Mouse (Mus musculus): ENCODE results near the gene Crip1. TPM values are rescaled to one million over a fixed set of nuclear protein-coding genes. Genes with fewer than 3 reads are reported as not detected.

Gene Crip1
- polyA plus RNA-seq, 1 experiment from 2014 or later, result 181 TPM

DNA sequence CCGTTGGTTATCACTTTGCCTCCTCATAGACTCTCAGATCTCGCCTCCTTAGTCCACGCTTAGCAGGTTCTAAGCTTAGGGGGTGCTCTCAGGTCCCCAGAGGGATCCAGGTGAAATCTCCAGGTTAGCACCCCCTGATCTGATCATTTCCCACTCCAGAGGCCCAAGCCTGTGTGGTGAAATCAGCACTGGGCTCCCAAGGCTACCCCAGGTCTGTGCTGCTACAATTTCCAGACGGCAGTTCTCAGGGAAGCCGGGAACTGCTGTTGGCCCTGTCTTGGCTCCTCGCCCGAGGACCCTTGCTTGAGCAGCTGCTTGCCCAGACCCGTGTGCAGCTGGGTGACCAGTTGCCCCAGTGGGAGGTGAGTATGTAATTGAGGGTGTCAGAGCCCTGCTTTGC, 10.9 kb downstream of the Crip1 start:
- Histone ChIP-seq H3K4me1 (ENCODE audit: insufficient read depth) (peaks cover 26% of the 10 kb centered on the region), H3K9me3 (ENCODE audit: low read length) (no peaks in the 10 kb centered on the region), H3K4me3 (ENCODE audit: low read depth, low read length) (peak overlapping the region; percentile 79), H3K36me3 (replicated peaks; ENCODE audit: insufficient read depth, low read length) (no peaks in the 10 kb centered on the region), H3K4me2 (ENCODE audit: low read depth, low read length) (peak overlapping the region; percentile 96), H3K27ac (ENCODE audit: low read depth) (no peak overlapping the region), H3K9ac (replicated peaks) (peak overlapping the region; percentile 76), H3K27me3 (ENCODE audit: insufficient read depth, low read length) (0 out of 2 replicates have a peak, but pooled peaks cover 1% of the 10 kb centered on the region)
- DNase-seq, result peak; percentile 24
- no peak for ATAC-seq
- WGBS (ENCODE audit: insufficient replicate concordance), result 52% methylated on average over 8 of the region's 8 CpGs
- TF ChIP-seq EP300 (IDR thresholded peaks at IDR 0.05; ENCODE audit: low read depth) (no peak), CTCF (IDR thresholded peaks at IDR 0.05; ENCODE audit: low read depth) (no peak)

DNA sequence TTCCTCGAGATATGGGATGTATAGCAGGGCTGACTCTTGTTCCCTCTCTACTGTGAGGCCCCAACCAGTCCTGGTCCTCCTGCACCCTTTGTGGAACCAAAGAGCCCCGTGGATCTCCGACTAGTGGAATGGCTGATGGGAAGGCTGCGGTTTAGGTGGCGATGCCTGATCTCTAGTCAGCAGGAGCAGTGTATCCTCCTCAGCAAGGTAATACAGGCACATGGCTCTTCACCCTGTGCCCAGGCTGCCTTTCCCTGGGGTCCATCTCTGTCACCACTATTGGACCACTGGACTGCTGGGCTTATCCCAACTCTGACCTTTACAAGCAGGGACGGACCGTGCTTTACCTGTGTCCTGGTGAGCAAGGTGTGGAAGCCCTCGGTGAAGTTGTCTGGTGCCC, 11.4 kb downstream of the Crip1 start:
- no peak for DNase-seq
- Histone ChIP-seq H3K4me1 (ENCODE audit: insufficient read depth) (peaks cover 21% of the 10 kb centered on the region), H3K36me3 (replicated peaks; ENCODE audit: insufficient read depth, low read length) (no peaks in the 10 kb centered on the region), H3K4me2 (ENCODE audit: low read depth, low read length) (peak overlapping the region; percentile 96; the same call in 1 of the 2 replicates), H3K4me3 (ENCODE audit: low read depth, low read length) (no peak overlapping the region), H3K27ac (ENCODE audit: low read depth) (no peak overlapping the region), H3K9ac (replicated peaks) (no peak overlapping the region), H3K9me3 (ENCODE audit: low read length) (no peaks in the 10 kb centered on the region), H3K27me3 (ENCODE audit: insufficient read depth, low read length) (no peaks in the 10 kb centered on the region)
- WGBS (ENCODE audit: insufficient replicate concordance), result 90% methylated on average over 8 of the region's 8 CpGs
- ATAC-seq, result no peak
- no peak for TF ChIP-seq CTCF (IDR thresholded peaks at IDR 0.05; ENCODE audit: low read depth)

DNA sequence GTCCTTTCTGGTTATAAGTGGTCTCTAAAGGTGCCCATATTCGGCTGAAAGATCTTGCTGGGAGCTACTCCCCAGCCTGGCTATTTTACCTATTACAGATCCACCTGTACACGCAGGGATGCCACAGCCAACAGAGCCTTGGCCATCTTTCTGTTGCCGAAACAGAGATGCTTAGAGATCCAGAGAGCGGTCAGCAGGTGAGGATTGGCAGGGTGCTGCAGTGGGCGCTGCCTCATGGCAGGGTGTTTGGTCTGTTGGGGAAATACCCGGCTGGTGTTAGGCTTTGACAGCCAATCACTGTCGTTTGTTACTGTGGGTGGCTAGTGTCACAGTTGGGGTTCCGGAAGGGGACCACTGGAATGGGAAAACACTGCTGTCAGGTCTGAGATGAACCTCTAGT, 11.9 kb downstream of the Crip1 start:
- H3K27ac ChIP-seq (ENCODE audit: low read depth), result no peak overlapping the region
- WGBS (ENCODE audit: insufficient replicate concordance), result 89% methylated on average over 8 of the region's 8 CpGs
- no peaks in the 10 kb centered on the region for H3K9me3 ChIP-seq (ENCODE audit: low read length)
- no peak overlapping the region for H3K9ac ChIP-seq (replicated peaks)
- no peaks in the 10 kb centered on the region for H3K36me3 ChIP-seq (replicated peaks; ENCODE audit: insufficient read depth, low read length)
- ATAC-seq (no peak), DNase-seq (no peak)
- H3K4me1 ChIP-seq (ENCODE audit: insufficient read depth), result peaks cover 20% of the 10 kb centered on the region
- H3K27me3 ChIP-seq (ENCODE audit: insufficient read depth, low read length), result no peaks in the 10 kb centered on the region
- no peak overlapping the region for H3K4me2 ChIP-seq (ENCODE audit: low read depth, low read length)
- H3K4me3 ChIP-seq (ENCODE audit: low read depth, low read length), result no peak overlapping the region
- TF ChIP-seq CTCF (IDR thresholded peaks at IDR 0.05; ENCODE audit: low read depth) (no peak), EP300 (IDR thresholded peaks at IDR 0.05; ENCODE audit: low read depth) (no peak)

DNA sequence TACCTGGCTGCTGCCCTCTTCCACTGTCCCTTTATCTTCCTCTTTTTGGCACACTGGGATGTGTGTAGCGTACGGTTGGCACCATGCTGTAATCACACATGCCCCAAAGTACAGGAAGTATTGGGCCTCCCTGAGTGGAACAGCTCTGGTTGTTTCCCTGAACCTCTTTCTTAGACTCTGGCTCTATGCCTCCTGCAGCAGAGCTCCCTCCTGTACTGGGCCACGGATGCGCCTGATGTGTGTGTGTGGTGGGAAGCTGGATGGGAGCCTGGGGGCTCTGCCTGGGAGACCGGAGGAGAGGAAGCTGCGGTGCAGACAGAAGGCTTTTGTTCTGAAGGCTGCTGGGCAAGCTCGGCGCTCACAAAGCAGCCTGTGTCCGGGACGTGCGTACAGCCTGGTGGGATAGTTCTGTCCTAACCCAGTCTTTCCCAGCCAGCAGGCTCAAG, 17.5 kb downstream of the Crip1 start:
- Histone ChIP-seq H3K27ac (ENCODE audit: low read depth) (no peak overlapping the region), H3K4me1 (ENCODE audit: insufficient read depth) (peaks cover 5% of the 10 kb centered on the region; the same call in 1 of the 2 replicates), H3K36me3 (replicated peaks; ENCODE audit: insufficient read depth, low read length) (0 out of 2 replicates have a peak, but pooled peaks cover 6% of the 10 kb centered on the region), H3K9ac (replicated peaks) (no peak overlapping the region), H3K4me3 (ENCODE audit: low read depth, low read length) (no peak overlapping the region), H3K27me3 (ENCODE audit: insufficient read depth, low read length) (no peaks in the 10 kb centered on the region), H3K9me3 (ENCODE audit: low read length) (no peaks in the 10 kb centered on the region), H3K4me2 (ENCODE audit: low read depth, low read length) (no peak overlapping the region)
- TF ChIP-seq CTCF (IDR thresholded peaks at IDR 0.05; ENCODE audit: low read depth) (no peak), EP300 (IDR thresholded peaks at IDR 0.05; ENCODE audit: low read depth) (no peak)
- WGBS (ENCODE audit: insufficient replicate concordance), result 77% methylated on average over 11 of the region's 11 CpGs
- DNase-seq, result no peak
- ATAC-seq, result no peak

DNA sequence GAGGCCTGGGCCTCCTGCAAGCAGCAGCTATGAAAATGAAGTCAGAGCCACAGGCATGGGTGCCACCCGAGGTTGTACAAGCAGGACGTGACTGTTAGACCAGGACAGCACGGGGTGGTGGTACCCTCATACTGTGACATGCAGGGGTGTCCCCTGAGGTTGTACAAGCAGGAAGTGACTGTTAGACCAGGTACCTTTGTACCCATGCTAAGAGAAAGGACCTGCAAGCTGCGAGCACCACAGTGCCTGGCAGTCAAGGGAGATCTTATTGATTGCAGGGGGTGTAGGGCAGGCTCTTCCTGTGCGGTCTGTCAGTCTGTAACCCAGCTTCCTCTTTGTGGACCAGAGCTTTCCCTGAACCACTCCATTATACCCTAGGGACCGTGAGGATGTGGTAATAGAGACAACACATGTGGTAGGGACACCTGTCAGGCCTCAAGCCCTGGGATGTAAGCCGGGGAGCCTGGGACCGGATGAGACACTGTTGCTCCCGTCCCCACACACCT, 22.0 kb downstream of the Crip1 start:
- H3K4me1 ChIP-seq (ENCODE audit: insufficient read depth), result peaks cover 7% of the 10 kb centered on the region; the same call in 1 of the 2 replicates
- H3K27me3 ChIP-seq (ENCODE audit: insufficient read depth, low read length), result no peaks in the 10 kb centered on the region
- DNase-seq (peak; percentile 43), ATAC-seq (peak; percentile 82)
- 0 out of 2 replicates have a peak, but pooled peaks cover 6% of the 10 kb centered on the region for H3K36me3 ChIP-seq (replicated peaks; ENCODE audit: insufficient read depth, low read length)
- TF ChIP-seq CTCF (IDR thresholded peaks at IDR 0.05; ENCODE audit: low read depth) (no peak), EP300 (IDR thresholded peaks at IDR 0.05; ENCODE audit: low read depth) (no peak)
- H3K4me3 ChIP-seq (ENCODE audit: low read depth, low read length), result no peak overlapping the region
- 29% methylated on average over 9 of the region's 9 CpGs for WGBS (ENCODE audit: insufficient replicate concordance)
- H3K9ac ChIP-seq (replicated peaks), result no peak overlapping the region
- peak overlapping the region; percentile 42 for H3K4me2 ChIP-seq (ENCODE audit: low read depth, low read length)
- H3K27ac ChIP-seq (ENCODE audit: low read depth), result peak overlapping the region; percentile 51
- H3K9me3 ChIP-seq (ENCODE audit: low read length), result no peaks in the 10 kb centered on the region

DNA sequence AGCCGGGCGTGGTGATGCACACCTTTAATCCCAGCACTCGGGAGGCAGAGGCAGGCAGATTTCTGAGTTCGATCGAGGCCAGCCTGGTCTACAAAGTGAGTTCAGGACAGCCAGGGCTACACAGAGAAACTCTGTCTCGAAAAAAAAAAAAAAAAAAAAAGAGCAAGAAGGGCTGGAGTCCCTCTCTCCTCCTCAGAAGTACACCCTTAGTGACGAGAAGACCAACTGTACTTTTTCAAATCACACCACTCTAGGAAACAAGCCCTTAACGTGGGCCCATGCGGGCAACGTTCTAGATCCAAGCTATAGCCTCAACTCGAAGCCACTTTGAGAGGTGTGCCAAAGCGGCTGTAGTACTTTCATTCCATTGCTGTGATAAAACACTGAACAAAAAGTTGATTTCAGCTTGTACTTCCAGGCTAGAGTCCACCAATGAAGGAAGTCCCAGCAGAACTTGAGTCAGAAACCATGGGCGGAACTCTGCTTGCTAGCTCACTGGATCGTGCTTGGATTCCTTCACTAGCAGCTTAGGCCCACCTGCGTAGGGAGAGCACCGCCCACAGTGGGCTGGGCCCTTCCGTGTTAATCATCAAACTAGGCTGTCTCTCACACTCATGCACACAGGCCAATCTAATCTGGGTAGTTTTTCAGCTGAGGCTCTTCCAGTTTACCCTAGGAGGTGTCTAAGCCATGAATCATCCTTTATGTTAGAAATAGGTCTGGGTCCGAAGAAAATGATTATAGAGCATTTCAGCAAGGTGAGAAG, 31.0 kb downstream of the Crip1 start:
- no peaks in the 10 kb centered on the region for H3K9me3 ChIP-seq (ENCODE audit: low read length)
- H3K27ac ChIP-seq (ENCODE audit: low read depth), result no peak overlapping the region
- no peak overlapping the region for H3K4me3 ChIP-seq (ENCODE audit: low read depth, low read length)
- no peaks in the 10 kb centered on the region for H3K4me1 ChIP-seq (ENCODE audit: insufficient read depth)
- ATAC-seq (no peak), DNase-seq (no peak)
- no peak overlapping the region for H3K9ac ChIP-seq (replicated peaks)
- TF ChIP-seq EP300 (IDR thresholded peaks at IDR 0.05; ENCODE audit: low read depth) (no peak), CTCF (IDR thresholded peaks at IDR 0.05; ENCODE audit: low read depth) (no peak)
- H3K27me3 ChIP-seq (ENCODE audit: insufficient read depth, low read length), result no peaks in the 10 kb centered on the region
- no peaks in the 10 kb centered on the region for H3K36me3 ChIP-seq (replicated peaks; ENCODE audit: insufficient read depth, low read length)
- H3K4me2 ChIP-seq (ENCODE audit: low read depth, low read length), result no peak overlapping the region
- 78% methylated on average over 18 of the region's 18 CpGs for WGBS (ENCODE audit: insufficient replicate concordance)
